Mouse (Mus musculus) cerebellum, adult 2 months (tissue): Measurements from ENCODE around the gene Chit1.

Experiments
- CTCF ChIP-seq: fragments of 200-500 bp; IDR thresholded peaks from 2 replicates; pipeline ENCODE4 v1.5.1; 2011; ENCODE audit warnings: low read depth, mild to moderate bottlenecking, control low read depth, low read length, moderate library complexity, borderline replicate concordance; ENCODE audit not compliant: insufficient read depth
- POLR2A ChIP-seq: fragments of 200-500 bp; IDR thresholded peaks from 2 replicates; pipeline ENCODE4 v1.6.1; 2011; ENCODE audit warnings: low read length, control low read depth, borderline replicate concordance; ENCODE audit not compliant: insufficient read depth

GRCm38 (mm10) chr1:134110449-134110848 lies 593 bp upstream of the Chit1 start:
- no peak for TF ChIP-seq POLR2A
- TF ChIP-seq CTCF: no peak
